10 mouse cellular contexts compared by ENCODE assay signal in genomic region chr19:5566316-5566715, GRCm38 (mm10). TPM values are rescaled to one million over a fixed set of nuclear protein-coding genes. Genes with fewer than 3 reads are reported as not detected.
A peak's percentile ranks its signal among the peaks of the same experiment; 100 is the strongest.
DNase-seq lines count a peak whose midpoint lies in the region; ATAC-seq and TF ChIP-seq lines count a peak whose summit lies in the region.
"Had no signal": no experiment of that assay in that cellular context is flagged by ENCODE, and none has a peak within 500 bp of the region (broad histone marks: within the 10 kb centered on the region; RNA-seq: fewer than 3 reads in every experiment).

No protein-coding gene starts in this region.

- H3K4me3 ChIP-seq in lung, embryonic 14.5 days (ENCODE audit: low read depth, low read length) = no peak overlapping the region
- no peak overlapping the region for H3K4me3 ChIP-seq in liver, postnatal 0 days (ENCODE audit: low read depth, low read length)

- peaks cover 23% of the 10 kb centered on the region for H3K27me3 ChIP-seq in lung, embryonic 14.5 days (ENCODE audit: insufficient read depth, low read length)
- H3K27me3 ChIP-seq in liver, postnatal 0 days (ENCODE audit: insufficient read depth, low read length) = peaks cover 31% of the 10 kb centered on the region

- H3K9ac ChIP-seq in lung, embryonic 14.5 days = no peak overlapping the region
- no peak overlapping the region; the same call in 1 of the 2 replicates for H3K9ac ChIP-seq in liver, postnatal 0 days (replicated peaks)

- 56% methylated on average over 5 of the region's 5 CpGs for whole genome bisulfite sequencing in lung, embryonic 14.5 days
- WGBS in liver, postnatal 0 days (ENCODE audit: insufficient replicate concordance) = 62% methylated on average over 5 of the region's 5 CpGs

- no peak for ATAC-seq in lung, embryonic 14.5 days (ENCODE audit: insufficient read depth)
- no peak for ATAC-seq in liver, postnatal 0 days

- TF ChIP-seq EP300 in liver, postnatal 0 days (IDR thresholded peaks at IDR 0.05; ENCODE audit: low read depth) = no peak

- no peak overlapping the region for H3K27ac ChIP-seq in lung, embryonic 14.5 days (ENCODE audit: low read depth)
- no peak overlapping the region for H3K27ac ChIP-seq in liver, postnatal 0 days (ENCODE audit: low read depth)

- H3K9me3 ChIP-seq in lung, embryonic 14.5 days (ENCODE audit: low read depth, low read length) = no peaks in the 10 kb centered on the region
- H3K9me3 ChIP-seq in liver, postnatal 0 days (ENCODE audit: low read length) = no peaks in the 10 kb centered on the region

- peaks cover 4% of the 10 kb centered on the region for H3K4me1 ChIP-seq in lung, embryonic 14.5 days (ENCODE audit: insufficient read depth)
- peaks cover 25% of the 10 kb centered on the region for H3K4me1 ChIP-seq in liver, postnatal 0 days (ENCODE audit: insufficient read depth)

- no peak for TF ChIP-seq CTCF in lung, embryonic 14.5 days (IDR thresholded peaks at IDR 0.05; ENCODE audit: low read depth)
- TF ChIP-seq CTCF in liver, postnatal 0 days (IDR thresholded peaks at IDR 0.05; ENCODE audit: low read depth) = no peak

- 0 out of 2 replicates have a peak overlapping the region, but pooled peaks have one; percentile 95 for H3K4me2 ChIP-seq in lung, embryonic 14.5 days
- 0 out of 2 replicates have a peak overlapping the region, but pooled peaks have one; percentile 100 for H3K4me2 ChIP-seq in liver, postnatal 0 days (ENCODE audit: low read depth, low read length)

- DNase-seq in lung, embryonic 14.5 days = no peak
- no peak for DNase-seq in lung, postnatal 36 days
- peak; percentile 23 for DNase-seq in cerebellum, postnatal 10 days
- DNase-seq in kidney, adult 9 months = peak; percentile 90
- DNase-seq in liver, postnatal 0 days = no peak
- no peak for DNase-seq in B cell, adult 2 months
- no peak for DNase-seq in adrenal gland, postnatal 4 days (ENCODE audit: low spot score in 2 of 2)
- DNase-seq in spleen, postnatal 36 days (ENCODE audit: low spot score in 2 of 2) = no peak
- DNase-seq: heart, postnatal 14 days; right cerebral cortex, adult 18-20 months had no signal

- peaks cover 14% of the 10 kb centered on the region; the same call in 1 of the 2 replicates for H3K36me3 ChIP-seq in lung, embryonic 14.5 days (ENCODE audit: insufficient read depth)
- peaks cover 21% of the 10 kb centered on the region for H3K36me3 ChIP-seq in liver, postnatal 0 days (replicated peaks; ENCODE audit: insufficient read depth, low read length)

RNA-seq across cellular contexts. Expression of gene Ap5b1, which starts 1.5 kb away (rescaled TPM):
- 3.7 and 4.2 TPM in 2 replicates for polyA plus RNA-seq in lung, embryonic 14.5 days (2014; fragmentation: Nextera tagmentation; extraction: Ambion mirVana)
- 3.1 and 3.4 TPM in 2 replicates for polyA plus RNA-seq in liver, postnatal 0 days (2015; fragmentation: Nextera tagmentation; extraction: Ambion mirVana)
- total RNA-seq in adrenal gland, postnatal 4 days (2021) = 1 to 10 TPM; 6.0 to 8.9 TPM

RNA-seq across cellular contexts. Expression of gene Ovol1, which starts 5.9 kb away (rescaled TPM):
- 0.89 and 1.0 TPM in 2 replicates for polyA plus RNA-seq in lung, embryonic 14.5 days (2014; fragmentation: Nextera tagmentation; extraction: Ambion mirVana)
- polyA plus RNA-seq in liver, postnatal 0 days (2015; fragmentation: Nextera tagmentation; extraction: Ambion mirVana) = 0.06 TPM in 1 of 2 replicates, not detected in the other
- 1 to 10 TPM in 1 of 2 experiments, not detected in 1; 1.6 TPM for total RNA-seq in adrenal gland, postnatal 4 days (2021)
- total RNA-seq: heart, postnatal 14 days had no signal

RNA-seq across cellular contexts. Expression of gene Rnaseh2c, which starts 35.4 kb away (rescaled TPM):
- polyA plus RNA-seq in lung, embryonic 14.5 days (2014; fragmentation: Nextera tagmentation; extraction: Ambion mirVana) = 138 and 145 TPM in 2 replicates
- 78.4 and 79.1 TPM in 2 replicates for polyA plus RNA-seq in liver, postnatal 0 days (2015; fragmentation: Nextera tagmentation; extraction: Ambion mirVana)
- 100 to 1,000 TPM; 109 to 110 TPM for total RNA-seq in adrenal gland, postnatal 4 days (2021)

RNA-seq across cellular contexts. Expression of gene Kat5, which starts 43.7 kb away (rescaled TPM):
- 25.5 and 33.4 TPM in 2 replicates for polyA plus RNA-seq in lung, embryonic 14.5 days (2014; fragmentation: Nextera tagmentation; extraction: Ambion mirVana)
- polyA plus RNA-seq in liver, postnatal 0 days (2015; fragmentation: Nextera tagmentation; extraction: Ambion mirVana) = 15.1 and 15.8 TPM in 2 replicates
- total RNA-seq in adrenal gland, postnatal 4 days (2021) = 10 to 100 TPM; 69.0 to 83.1 TPM

RNA-seq across cellular contexts. Expression of gene Snx32, which starts 56.0 kb away (rescaled TPM):
- 6.0 and 6.7 TPM in 2 replicates for polyA plus RNA-seq in lung, embryonic 14.5 days (2014; fragmentation: Nextera tagmentation; extraction: Ambion mirVana)
- 2.6 and 3.0 TPM in 2 replicates for polyA plus RNA-seq in liver, postnatal 0 days (2015; fragmentation: Nextera tagmentation; extraction: Ambion mirVana)
- 10 to 100 TPM; 15.1 to 16.0 TPM for total RNA-seq in adrenal gland, postnatal 4 days (2021)

Comparison
In these comparisons a context has a peak if more than half of its experiments do, and no peak if none do; other contexts are left out.
1. DNase-seq: peak in cerebellum, postnatal 10 days (2 of 2) and kidney, adult 9 months (single experiment); none in lung, embryonic 14.5 days (single experiment), lung, postnatal 36 days (single experiment), liver, postnatal 0 days (single experiment), B cell, adult 2 months (0 of 2), adrenal gland, postnatal 4 days (0 of 2) and spleen, postnatal 36 days (0 of 2).